Mouse (Mus musculus): ENCODE measurements around the gene Gnmt.

DNA sequence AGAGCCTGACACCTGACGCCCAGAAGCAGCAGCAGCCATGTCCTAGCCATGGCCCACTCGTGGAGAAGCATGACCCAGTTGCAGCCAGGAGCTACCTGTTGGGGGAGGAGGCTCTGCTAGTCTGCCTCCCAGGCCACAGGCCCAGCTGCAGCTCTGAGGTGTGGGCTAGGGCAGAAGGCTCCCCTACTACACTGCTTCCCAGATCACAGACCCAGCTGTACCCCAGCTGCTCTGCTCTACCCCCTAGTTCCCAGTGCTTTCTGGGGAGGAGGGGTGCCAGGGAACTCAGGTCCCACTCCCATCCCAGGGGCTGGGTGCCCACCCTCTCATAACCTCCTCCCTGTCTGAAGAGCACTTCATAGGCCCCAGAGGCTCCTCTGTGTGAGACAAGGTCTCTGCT is 34.6 kb upstream of the Gnmt start, which contains the start of gene Ptcra:
- TF ChIP-seq NELFE (IDR thresholded peaks at IDR 0.05; ENCODE audit: low read depth, low read length) (no peak), MAX (IDR thresholded peaks at IDR 0.05; ENCODE audit: low read length) (no peak)
